Mouse (Mus musculus) megakaryocyte, embryonic 14.5 days (primary cell): ENCODE measurements around the gene Gm21119. TPM values are rescaled to one million over a fixed set of nuclear protein-coding genes. Genes with fewer than 3 reads are reported as not detected.
"Not testable (repeated sequence)": the region's sequence is repeated elsewhere in the genome, so short reads cannot be mapped to it uniquely, and the experiment has no call there.

Experiments used
- H3K27me3 ChIP-seq: replicated peaks from 2 replicates; pipeline ENCODE3; 2012; ENCODE audit warnings: inconsistent platforms
- H3K36me3 ChIP-seq: replicated peaks from 2 replicates; pipeline ENCODE3; 2012; ENCODE audit warnings: low read length, inconsistent platforms, mixed read lengths
- H3K4me1 ChIP-seq: 2 replicates; pipeline ENCODE4 v1.6.1; 2012; ENCODE audit warnings: inconsistent platforms
- H3K4me3 ChIP-seq: replicated peaks from 2 replicates; pipeline ENCODE3; 2012; ENCODE audit warnings: moderate library complexity, mild to moderate bottlenecking, inconsistent platforms
- H3K9me3 ChIP-seq: 2 replicates; pipeline ENCODE4 v1.6.1; 2012; ENCODE audit warnings: inconsistent platforms
- polyA plus RNA-seq: library from polyadenylated mRNA; stranded (reverse); fragments of >175 nt; gene quantifications from 2 replicates; pipeline ENCODE4 v1.2.3, GENCODE M21; 2012; ENCODE audit warnings: low replicate concordance; ENCODE audit not compliant: insufficient read depth

The Gm21119 gene
- 0.07 TPM in 1 of 2 replicates, not detected in the other for polyA plus RNA-seq

DNA sequence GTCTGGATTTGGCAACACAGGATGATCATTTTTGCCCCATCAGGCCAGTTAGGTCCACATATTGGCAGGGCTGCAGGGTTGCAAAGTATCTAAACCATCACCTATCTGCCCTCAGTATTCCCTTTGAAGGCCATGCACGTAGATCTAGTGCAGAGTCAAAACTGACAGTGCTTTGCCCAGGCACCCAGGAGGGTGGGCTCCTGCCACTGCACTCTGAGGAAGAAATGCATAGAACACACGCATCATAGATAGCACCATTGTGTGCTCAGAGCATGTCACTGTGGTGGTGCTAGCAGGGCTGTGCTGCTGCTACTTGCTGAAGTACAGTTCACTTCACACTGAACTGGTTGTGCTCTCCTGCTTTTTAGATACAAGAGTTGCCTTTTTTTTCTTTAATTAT lies at the start of gene Gm21119:
Gene Gm21119 (plus strand): TSS at position 301 of the 400 bp plus-strand sequence.
- H3K4me1 ChIP-seq, H3K9me3 ChIP-seq, H3K36me3 ChIP-seq, H3K27me3 ChIP-seq, H3K4me3 ChIP-seq: not testable (repeated sequence)

DNA sequence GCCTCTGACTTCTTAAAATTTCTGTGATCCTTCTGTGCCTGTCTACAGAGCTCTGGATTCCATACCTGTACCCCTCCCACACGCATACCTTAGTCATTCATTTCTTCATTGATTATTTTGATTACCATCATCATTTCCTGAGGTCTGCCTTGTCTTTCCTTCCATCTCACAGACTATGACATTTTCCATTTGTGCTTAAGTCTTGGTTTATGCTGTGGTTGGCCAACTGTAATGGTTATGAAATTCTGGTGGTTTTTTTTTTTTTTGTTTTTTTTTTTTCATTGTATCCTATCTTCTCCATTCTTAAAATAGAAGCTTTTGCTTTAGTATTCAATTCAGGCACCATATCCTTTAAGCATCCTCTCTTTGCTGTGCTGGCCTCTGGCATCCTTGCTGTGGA lies 48.0 kb upstream of the Gm21119 start:
- H3K27me3 ChIP-seq, H3K36me3 ChIP-seq, H3K9me3 ChIP-seq, H3K4me1 ChIP-seq, H3K4me3 ChIP-seq: not testable (repeated sequence)

DNA sequence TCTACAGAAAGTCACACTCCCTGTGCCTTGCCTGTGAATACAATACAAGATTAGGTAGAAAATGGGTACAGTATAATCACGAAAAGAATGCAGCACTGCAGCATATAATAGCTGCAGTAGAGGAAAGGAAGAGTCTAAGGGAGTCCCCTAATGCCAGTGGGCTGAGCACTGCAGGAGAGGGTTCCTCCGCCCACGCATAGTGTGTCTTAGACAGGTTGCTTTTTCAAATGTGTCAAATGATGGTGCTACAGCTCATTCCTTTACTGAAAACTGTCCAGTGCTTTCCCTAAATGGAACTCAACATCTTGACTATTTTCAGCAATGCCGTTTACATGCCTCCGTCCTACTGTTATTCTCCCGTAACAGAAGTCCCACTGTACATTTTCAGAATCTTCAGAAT lies 33.6 kb upstream of the Gm21119 start:
- not testable (repeated sequence) for H3K4me3 ChIP-seq, H3K4me1 ChIP-seq, H3K9me3 ChIP-seq, H3K36me3 ChIP-seq, H3K27me3 ChIP-seq

DNA sequence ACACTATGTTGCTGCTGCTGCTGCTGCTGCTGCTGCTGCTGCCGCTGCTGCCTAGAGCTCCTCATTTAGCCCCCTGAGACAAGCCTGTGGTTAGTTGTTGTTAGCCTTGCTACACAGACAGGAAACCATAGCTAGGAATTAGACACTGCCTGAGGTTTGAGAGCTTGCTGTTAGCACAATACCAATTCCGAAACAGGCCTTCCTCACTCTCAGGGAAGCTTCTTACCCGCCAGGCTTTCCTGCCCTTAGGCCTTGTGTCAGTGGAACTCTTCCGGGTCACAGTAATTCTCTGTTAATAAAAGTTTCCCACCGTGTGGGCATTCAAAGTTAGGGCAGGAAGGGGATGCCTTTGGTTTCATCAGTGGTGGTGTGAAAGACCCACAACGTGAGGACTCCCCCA lies 31.9 kb upstream of the Gm21119 start:
- H3K4me3 ChIP-seq, H3K9me3 ChIP-seq: not testable (repeated sequence)

DNA sequence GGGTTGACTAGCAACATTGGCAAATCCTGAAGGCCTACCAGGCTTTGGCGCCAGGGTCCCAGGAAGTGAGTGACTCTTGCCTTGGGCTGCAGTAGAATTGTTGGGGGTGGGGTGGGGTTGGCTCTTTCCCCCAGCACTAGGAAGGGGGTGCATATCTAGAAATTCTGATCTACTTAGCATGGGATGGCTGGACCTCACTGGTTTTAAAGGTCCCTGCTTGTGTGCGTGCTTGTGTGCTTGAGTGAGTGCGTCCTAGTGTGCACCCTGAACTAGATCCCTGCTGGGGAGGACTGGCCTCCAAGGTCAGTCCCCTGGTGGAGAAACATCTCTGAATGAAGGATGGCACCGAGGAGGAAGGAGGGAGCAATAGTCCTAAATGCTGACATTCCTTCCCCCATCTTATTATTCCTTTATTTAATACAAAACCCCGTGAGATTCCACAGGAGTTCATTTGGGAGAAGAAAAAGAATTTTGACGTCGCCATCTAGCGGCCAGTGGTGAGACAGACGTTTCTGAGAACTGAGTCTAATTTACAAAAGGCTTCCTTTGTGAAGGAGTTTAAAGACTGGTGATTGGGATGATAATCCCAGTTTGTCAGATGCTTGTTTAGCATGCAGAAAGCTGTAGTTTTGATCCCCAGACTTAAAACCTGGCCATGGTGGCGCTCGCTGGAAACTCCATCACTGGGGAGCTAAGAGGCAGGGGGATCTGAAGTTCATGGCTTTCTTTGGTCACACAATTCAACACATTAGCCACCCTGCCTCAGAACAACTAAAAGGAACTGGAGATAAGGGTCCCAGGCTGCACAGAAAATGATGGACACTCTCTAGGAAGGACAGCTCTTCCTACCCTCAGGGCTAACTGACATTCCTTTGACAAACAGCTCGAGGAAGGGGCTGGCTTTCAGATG lies 26.2 kb upstream of the Gm21119 start:
- H3K9me3 ChIP-seq, H3K36me3 ChIP-seq, H3K4me1 ChIP-seq, H3K4me3 ChIP-seq, H3K27me3 ChIP-seq: not testable (repeated sequence)

More for the DNA sequence above, 31.9 kb upstream of the Gm21119 start:
- not testable (repeated sequence) for H3K36me3 ChIP-seq, H3K4me1 ChIP-seq, H3K27me3 ChIP-seq

DNA sequence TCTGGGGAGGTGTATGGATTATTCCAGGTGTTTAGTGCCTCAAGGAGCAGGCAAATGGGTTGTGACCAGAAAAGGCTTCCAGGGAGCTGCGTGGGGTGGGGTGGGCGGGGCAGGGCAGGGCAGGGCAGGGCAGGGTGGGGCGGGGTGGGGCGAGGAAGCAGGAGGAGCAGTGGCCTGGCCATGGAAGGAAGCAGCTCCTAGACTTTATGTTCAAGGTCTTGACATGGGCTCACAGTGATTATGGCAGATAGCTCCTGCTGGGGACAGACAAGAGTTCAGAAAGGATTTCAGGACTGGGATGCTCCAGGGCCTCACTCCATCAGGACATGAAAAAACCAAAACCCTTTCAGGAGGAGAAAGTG lies 25.6 kb upstream of the Gm21119 start:
- not testable (repeated sequence) for H3K9me3 ChIP-seq, H3K27me3 ChIP-seq, H3K4me3 ChIP-seq, H3K36me3 ChIP-seq, H3K4me1 ChIP-seq

DNA sequence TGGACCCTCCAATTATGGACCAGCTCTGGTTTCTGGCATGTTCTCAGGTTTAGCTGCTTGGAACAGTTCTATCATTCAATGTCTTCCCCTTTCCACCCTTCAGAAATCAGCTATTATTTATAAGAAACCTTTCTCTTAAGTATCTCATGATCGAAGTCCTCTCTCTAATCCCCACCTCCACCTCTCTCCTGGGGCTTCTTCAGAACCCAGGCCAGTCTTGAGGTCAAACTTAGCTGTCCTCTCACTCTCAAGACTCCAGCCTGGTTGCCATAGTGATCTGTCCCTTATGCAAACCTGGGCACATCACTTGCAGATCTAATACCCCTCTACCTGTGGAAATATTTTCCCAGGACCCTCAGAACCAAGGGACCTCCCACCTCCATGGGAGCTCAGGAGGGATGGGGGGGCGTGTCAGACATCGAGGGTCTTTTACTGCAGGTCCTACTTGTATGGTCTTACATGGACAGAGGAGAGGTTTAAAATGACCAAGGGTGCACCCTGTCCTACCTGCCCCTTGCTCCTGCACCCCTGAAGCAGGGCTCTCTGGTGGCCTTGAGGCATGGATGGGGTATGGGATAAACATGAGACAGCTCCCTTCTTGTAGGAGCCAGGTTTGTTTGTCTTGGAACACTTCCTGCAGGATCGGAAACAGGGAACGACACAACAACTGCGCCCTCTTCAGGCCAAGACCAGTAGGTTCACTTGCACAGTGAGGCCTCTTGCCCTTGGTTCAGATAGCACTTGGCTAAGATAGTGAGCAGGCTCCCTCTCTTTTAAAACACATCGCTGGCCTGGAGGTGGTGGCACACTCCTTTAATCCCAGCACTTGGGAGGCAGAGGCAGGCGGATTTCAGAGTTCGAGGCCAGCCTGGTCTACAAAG lies 24.4 kb upstream of the Gm21119 start:
- not testable (repeated sequence) for H3K27me3 ChIP-seq, H3K9me3 ChIP-seq, H3K36me3 ChIP-seq, H3K4me1 ChIP-seq, H3K4me3 ChIP-seq

DNA sequence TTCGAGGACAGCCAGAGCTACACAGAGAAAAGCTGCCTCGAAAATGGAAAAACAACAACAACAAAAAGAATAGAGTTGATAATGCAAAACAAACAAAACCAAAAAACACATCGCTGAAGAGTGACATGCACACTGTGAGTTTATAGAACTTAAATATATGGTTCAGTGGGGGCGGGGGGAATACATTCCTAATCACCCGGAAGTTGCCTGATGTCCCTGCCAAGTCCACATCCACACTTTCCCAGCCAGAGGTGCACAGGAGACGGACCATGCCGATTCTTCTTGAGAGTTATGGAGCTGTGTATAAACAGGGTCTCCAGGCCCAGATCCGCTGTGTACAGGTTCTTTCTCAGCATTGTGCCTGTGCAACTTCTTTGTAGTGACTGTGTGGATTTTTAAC lies 23.7 kb upstream of the Gm21119 start:
- not testable (repeated sequence) for H3K27me3 ChIP-seq, H3K4me3 ChIP-seq, H3K4me1 ChIP-seq, H3K9me3 ChIP-seq, H3K36me3 ChIP-seq

DNA sequence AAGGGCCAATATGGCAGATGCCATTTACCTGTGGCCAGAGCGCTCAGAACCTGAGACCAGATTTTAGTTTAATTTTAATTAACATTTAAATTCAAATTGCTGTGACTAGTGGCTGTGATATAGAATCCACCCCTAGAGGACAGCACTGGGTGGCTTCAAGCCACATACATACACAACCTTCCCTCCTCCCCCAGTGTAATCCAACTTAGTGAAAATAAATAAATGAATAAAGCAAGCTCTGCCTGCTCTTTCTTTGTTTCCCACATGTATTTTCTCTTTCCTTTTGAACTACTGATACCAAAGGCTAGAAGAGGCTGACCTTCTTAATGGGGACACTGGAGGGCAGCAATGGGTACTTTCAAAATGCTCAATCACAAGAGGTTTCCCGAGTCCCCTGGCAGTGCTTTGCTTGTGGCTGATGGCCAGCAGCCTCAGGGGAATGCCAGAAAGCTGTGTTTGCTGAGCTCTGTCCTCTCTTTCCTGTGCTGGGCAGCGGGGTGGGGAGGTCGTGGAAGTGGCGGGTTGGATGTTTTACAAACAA lies 21.9 kb upstream of the Gm21119 start:
- H3K27me3 ChIP-seq, H3K9me3 ChIP-seq, H3K36me3 ChIP-seq, H3K4me3 ChIP-seq, H3K4me1 ChIP-seq: not testable (repeated sequence)

DNA sequence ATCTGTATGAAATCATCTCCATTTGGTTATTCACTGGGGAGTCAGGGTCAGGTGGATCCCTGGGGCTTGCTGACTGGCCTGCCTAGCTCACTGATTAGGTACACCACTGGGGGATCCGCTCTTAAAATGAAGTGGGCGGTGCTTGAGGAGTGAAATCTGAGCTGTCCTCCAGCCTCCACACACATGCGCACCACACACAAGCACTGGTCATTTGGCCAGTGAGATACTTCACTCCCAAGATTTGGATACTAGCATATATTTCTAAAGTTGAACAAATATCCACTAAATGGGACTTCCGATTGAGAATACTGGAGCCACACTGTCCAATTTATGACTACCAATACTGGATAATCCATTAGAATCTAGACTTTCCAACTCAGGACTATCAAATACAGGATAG lies 20.9 kb upstream of the Gm21119 start:
- not testable (repeated sequence) for H3K9me3 ChIP-seq, H3K27me3 ChIP-seq, H3K4me1 ChIP-seq

DNA sequence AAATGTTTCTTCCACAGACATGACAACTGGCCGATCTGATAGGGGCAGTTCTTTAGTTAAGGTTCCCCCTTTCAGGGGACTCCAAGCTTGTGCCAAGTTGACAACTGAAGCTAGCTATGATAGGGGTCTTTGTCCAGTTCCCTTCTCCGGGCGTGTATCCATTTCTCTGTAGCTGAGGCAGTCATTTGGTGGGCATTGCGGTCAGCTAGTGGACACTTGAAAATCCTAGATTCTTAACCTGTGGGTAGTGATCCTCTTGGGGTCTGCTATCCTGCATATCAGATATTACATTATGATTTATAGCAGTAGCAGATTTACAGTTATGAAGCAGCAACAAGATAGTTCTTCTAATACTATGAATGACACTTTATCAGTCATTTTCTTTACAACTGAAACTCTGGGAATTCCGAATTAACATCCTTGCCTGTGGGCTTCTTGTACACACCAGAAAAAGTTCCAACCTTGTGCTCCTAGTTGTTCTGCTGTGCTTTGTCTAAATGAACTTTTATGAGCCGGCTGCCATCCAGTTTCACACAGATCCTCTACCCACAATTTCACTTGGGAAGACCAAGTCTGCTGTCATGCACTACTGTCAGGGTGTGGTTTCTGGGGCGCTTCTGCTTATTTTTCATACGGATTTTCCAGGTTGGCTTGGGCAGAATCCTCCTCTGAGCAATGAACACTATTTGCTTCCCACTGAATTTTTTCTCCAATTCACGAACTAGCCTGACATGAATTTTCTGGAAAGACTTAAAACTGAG lies 18.5 kb upstream of the Gm21119 start:
- H3K36me3 ChIP-seq, H3K4me3 ChIP-seq, H3K27me3 ChIP-seq, H3K4me1 ChIP-seq, H3K9me3 ChIP-seq: not testable (repeated sequence)

More for the DNA sequence above, 20.9 kb upstream of the Gm21119 start:
- not testable (repeated sequence) for H3K36me3 ChIP-seq, H3K4me3 ChIP-seq

DNA sequence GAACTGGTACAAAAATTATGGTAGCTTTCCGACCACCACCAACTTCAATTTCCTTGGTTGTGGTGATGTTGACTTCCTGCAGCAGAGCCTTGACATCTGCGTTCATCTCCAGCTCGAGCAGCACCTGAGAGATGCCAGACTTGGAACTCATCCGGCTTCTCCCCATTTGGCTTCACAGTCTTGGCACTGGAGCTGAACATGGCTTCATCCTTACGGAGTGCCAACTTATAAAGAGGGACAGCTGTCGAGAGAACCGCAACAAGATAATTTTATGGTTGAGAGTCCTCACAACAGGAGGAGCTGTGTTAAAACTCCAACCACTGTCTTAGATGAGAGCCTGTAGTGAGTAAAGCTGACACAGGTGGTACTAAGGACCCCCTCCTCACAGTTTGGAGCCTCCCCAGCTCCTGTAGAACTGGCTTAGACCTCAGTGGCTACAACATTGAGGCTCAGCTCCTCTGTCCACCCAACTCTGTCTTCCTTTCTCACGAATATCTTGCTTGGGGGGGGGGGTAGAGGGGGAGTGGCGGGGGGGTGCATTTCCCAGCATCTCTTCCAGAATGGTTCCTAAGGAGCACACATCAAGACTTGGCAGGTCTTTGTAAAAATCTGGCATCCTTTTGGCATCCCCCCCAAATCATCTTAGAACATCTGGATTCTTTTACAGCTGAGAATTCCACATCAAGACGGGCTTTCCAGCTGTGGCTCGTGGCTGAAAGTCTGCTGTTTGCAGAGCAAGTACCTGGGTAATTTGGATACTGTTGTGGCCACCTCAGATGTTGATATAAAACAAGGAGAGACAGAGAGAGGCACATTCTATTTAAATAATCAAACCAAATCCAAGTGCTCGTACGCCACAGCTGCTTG lies 17.6 kb upstream of the Gm21119 start:
- H3K4me1 ChIP-seq, H3K9me3 ChIP-seq, H3K4me3 ChIP-seq, H3K27me3 ChIP-seq, H3K36me3 ChIP-seq: not testable (repeated sequence)

DNA sequence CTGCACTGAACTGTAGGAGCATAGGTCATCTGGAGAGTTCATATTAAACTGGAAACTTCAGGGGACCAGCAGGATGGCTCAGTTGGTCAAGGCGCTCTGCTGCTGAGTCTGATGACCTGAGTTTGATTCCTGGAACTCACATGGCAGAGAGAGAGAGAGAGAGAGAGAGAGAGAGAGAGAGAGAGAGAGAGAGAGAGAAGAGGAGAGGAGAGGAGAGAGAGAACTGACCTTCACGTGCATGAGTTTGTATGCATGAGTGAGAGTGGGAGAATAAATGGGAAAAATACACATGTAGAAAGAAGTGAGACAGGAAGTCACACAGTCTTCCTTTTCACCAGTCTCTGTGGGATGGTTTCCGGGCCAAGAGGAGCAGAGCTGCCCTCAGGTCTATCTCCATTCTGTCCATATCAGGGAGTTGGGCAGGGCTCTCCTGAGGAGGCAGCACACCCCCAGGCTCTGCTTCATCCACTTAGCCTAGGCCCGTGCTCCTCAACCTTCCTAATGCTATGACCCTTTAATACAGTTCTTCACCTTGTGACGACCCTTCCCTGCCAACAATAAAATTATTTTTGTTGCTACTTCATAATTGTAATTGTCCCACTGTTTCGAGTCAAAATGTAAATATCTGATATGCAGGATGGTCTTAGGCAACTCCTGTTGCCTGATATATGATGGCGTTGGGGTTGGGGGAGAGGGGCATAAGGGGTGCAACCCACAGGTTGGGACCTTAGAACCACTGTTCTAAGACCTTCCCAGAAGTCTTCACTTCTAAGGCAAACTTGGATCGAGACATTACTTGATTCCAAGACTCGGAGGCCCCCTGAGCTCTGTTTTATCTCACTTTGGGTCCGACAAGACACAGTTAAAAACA lies 16.2 kb upstream of the Gm21119 start:
- not testable (repeated sequence) for H3K9me3 ChIP-seq, H3K27me3 ChIP-seq, H3K4me3 ChIP-seq, H3K36me3 ChIP-seq, H3K4me1 ChIP-seq

DNA sequence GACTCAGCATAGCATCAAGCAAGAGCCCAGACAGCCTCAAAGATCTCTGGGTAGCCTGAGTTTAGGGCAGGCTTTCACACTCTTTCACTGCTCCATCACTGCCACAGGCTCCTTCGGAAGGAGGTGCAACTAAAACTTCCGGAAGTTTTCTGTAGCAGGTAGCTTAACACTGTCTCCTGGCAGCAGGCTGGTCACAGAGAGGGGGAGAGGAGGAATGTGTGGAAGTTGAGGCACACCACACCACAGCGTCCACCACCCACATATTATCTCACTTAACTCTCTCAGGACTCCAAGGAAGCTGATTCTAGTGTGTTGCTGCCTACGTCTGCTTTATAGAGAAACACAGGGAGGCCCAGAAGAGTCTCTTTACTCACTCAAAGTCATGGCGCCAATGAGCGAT lies 15.4 kb upstream of the Gm21119 start:
- not testable (repeated sequence) for H3K4me1 ChIP-seq, H3K36me3 ChIP-seq, H3K4me3 ChIP-seq, H3K27me3 ChIP-seq, H3K9me3 ChIP-seq
